Mouse (Mus musculus) Patski (cell line): ENCODE measurements at regions not wholly inside any gene's neighbourhood (a gene's known extent, or its start where the extent isn't known, plus 50 kb on each side); places are given as distances from the start of the nearest gene placed in this dataset.

ENCODE experiments used
- ATAC-seq: fragments of 100-300 bp; one replicate; pipeline ENCODE4 v1.8.0; 2021
- CTCF ChIA-PET: fragments of 350-600 bp; sonication (Branson Sonifier 250); formaldehyde crosslinking; loops from one replicate; lab custom pipeline; 2022; ENCODE audit warnings: inconsistent platforms; lab: Charles Lee
- POLR2A ChIA-PET: fragments of 350-600 bp; sonication (Branson Sonifier 250); formaldehyde crosslinking; loops from one replicate; lab custom pipeline; 2022; ENCODE audit warnings: antibody characterized with exemption, inconsistent platforms; lab: Charles Lee
- DNase-seq: peaks from one replicate; pipeline ENCODE4 v3.0.0-alpha.2; 2011; ENCODE audit warnings: low read depth, low spot score
- H3K27me3 ChIP-seq: fragments of 371-371 bp; one replicate; pipeline ENCODE4 v1.5.1; 2021
- CTCF ChIP-seq: fragments of 100-300 bp; IDR thresholded peaks from one replicate; pipeline ENCODE4 v1.5.1; 2021
- in situ Hi-C: fragments of 300-500 bp; cut with MboI; formaldehyde crosslinking; loops from 3 replicates; pipeline ENCODE4 v1.11.1; 2018; ENCODE audit warnings: low pct_unique_long_range_greater_than_20kb, mixed read lengths

GRCm38 (mm10) chr15:59138393-59139107, 249.5 kb downstream of the Gm49356 start:
- no peak for DNase-seq
- ChIA-PET CTCF (interaction anchor here (1.2 kb wide), 1 partner anchor 59 kb away, joined by 3 read pairs; no protein-coding TSS in a partner anchor), POLR2A (no interaction called here)
- TF ChIP-seq CTCF = no peak
- no peaks in the 10 kb centered on the region for H3K27me3 ChIP-seq
- ATAC-seq = no peak
- in situ Hi-C loops = no loop called here

- ATAC-seq (no peak), DNase-seq (no peak)
- H3K27me3 ChIP-seq = no peaks in the 10 kb centered on the region
- TF ChIP-seq CTCF = no peak
- POLR2A ChIA-PET = no interaction called here
- in situ Hi-C loops = no loop called here
- CTCF ChIA-PET = no interaction called here
Measured at GRCm38 (mm10) chr15:59141621-59142020, 252.5 kb downstream of the Gm49356 start.

- in situ Hi-C loops = no loop called here
- POLR2A ChIA-PET = no interaction called here
- ATAC-seq (no peak), DNase-seq (no peak)
- no peaks in the 10 kb centered on the region for H3K27me3 ChIP-seq
- CTCF ChIA-PET = interaction anchor here (1.5 kb wide), 1 partner anchor 15 kb away, joined by 4 read pairs; no protein-coding TSS in a partner anchor
- no peak for TF ChIP-seq CTCF
Measured at GRCm38 (mm10) chr15:59142481-59142880, 253.4 kb downstream of the Gm49356 start.

- DNase-seq (no peak), ATAC-seq (no peak)
- TF ChIP-seq CTCF = no peak
- in situ Hi-C loops = no loop called here
- ChIA-PET CTCF (interaction anchor here (1.5 kb wide), 2 partner anchors 10 to 17 kb away, joined by 3 to 4 read pairs; no protein-coding TSS in a partner anchor), POLR2A (no interaction called here)
- no peaks in the 10 kb centered on the region for H3K27me3 ChIP-seq
Measured at GRCm38 (mm10) chr15:59143891-59144290, 254.8 kb downstream of the Gm49356 start.

GRCm38 (mm10) chr15:59145679-59146078, 256.6 kb downstream of the Gm49356 start:
- no peak for ATAC-seq
- POLR2A ChIA-PET = interaction anchor here (1.4 kb wide), 1 partner anchor 8 kb away, joined by 3 read pairs; no protein-coding TSS in a partner anchor

DNA sequence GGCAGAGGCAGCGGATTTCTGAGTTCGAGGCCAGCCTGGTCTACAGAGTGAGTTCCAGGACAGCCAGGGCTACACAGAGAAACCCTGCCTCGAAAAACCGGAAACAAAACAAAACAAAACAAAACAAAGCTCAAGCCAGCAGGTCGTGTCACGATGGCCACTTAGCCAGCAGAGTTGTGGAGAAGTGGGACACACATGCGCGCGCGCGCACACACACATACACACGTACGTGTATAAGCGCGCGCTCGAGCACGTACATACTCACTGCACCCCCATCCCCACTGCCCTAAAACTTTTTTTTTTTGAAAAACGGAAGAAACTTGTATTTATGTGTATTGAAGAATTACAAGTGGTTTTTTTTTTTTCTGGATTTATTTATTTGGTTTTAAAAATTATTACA, 257.0 kb downstream of the Gm49356 start:
- in situ Hi-C loops = no loop called here
- ChIA-PET POLR2A (interaction anchor here (1.4 kb wide), 1 partner anchor 8 kb away, joined by 3 read pairs; no protein-coding TSS in a partner anchor), CTCF (no interaction called here)
- DNase-seq = no peak
- no peaks in the 10 kb centered on the region for H3K27me3 ChIP-seq
- no peak for TF ChIP-seq CTCF
- no peak for ATAC-seq

More at GRCm38 (mm10) chr15:59145679-59146078, 256.6 kb downstream of the Gm49356 start:
- in situ Hi-C loops = no loop called here
- CTCF ChIA-PET = no interaction called here
- no peak for DNase-seq
- no peaks in the 10 kb centered on the region for H3K27me3 ChIP-seq
- TF ChIP-seq CTCF = no peak

GRCm38 (mm10) chr15:59146586-59147085, 257.5 kb downstream of the Gm49356 start:
- TF ChIP-seq CTCF = no peak
- no peak for ATAC-seq

GRCm38 (mm10) chr15:59148531-59148930, 259.4 kb downstream of the Gm49356 start:
- TF ChIP-seq CTCF = no peak
- ChIA-PET POLR2A (no interaction called here), CTCF (no interaction called here)
- ATAC-seq (no peak), DNase-seq (no peak)
- in situ Hi-C loops = no loop called here
- no peaks in the 10 kb centered on the region for H3K27me3 ChIP-seq

More at GRCm38 (mm10) chr15:59146586-59147085, 257.5 kb downstream of the Gm49356 start:
- in situ Hi-C loops = no loop called here
- no peaks in the 10 kb centered on the region for H3K27me3 ChIP-seq
- ChIA-PET CTCF (interaction anchor here (1.0 to 1.3 kb wide), 2 partner anchors 9 to 59 kb away, joined by 3 read pairs; no protein-coding TSS in a partner anchor), POLR2A (interaction anchor here (1.4 kb wide), 1 partner anchor 7 kb away, joined by 3 read pairs; no protein-coding TSS in a partner anchor)
- no peak for DNase-seq

DNA sequence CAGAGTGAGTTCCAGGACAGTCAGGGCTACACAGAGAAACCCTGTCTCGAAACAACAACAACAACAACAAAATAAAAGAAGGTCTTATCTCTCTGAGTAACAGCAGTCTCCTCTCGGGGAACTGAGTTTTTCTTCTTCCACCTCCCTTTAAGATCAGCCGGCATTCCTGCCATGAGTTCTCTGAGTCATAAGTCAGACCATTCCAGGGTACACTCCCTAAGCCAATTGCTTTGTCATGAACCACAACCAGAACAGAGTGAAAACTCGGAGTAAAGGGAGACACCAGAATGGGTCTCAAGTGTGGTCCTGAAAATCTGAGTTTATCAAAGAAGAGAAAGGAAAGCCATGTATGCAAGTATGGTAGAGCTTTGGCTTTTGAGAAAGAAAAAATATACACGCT, 262.4 kb downstream of the Gm49356 start:
- ATAC-seq (no peak), DNase-seq (no peak)
- ChIA-PET CTCF (interaction anchor here (2.6 kb wide), 1 partner anchor 9 kb away, joined by 6 read pairs; no protein-coding TSS in a partner anchor), POLR2A (no interaction called here)
- TF ChIP-seq CTCF = no peak
- in situ Hi-C loops = no loop called here
- H3K27me3 ChIP-seq = no peaks in the 10 kb centered on the region

- ATAC-seq = no peak
- DNase-seq = no peak
- H3K27me3 ChIP-seq = no peaks in the 10 kb centered on the region
- in situ Hi-C loops = no loop called here
- TF ChIP-seq CTCF = no peak
- POLR2A ChIA-PET = no interaction called here
- CTCF ChIA-PET = interaction anchor here (0.9 to 2.6 kb wide), 2 partner anchors 7 to 16 kb away, joined by 3 to 6 read pairs; no protein-coding TSS in a partner anchor
Measured at GRCm38 (mm10) chr15:59152786-59153388, 263.8 kb downstream of the Gm49356 start.
